Mouse (Mus musculus) lung, embryonic 15.5 days (tissue): ENCODE data around the gene Chst14. TPM values are rescaled to one million over a fixed set of nuclear protein-coding genes. Genes with fewer than 3 reads are reported as not detected.

Source experiments
- ATAC-seq: fragments of 200-750 bp; cut with Nextera tagmentation; 2 replicates; pipeline ENCODE4 v1.8.0; 2017; ENCODE audit warnings: moderate number of reproducible peaks, borderline replicate concordance; ENCODE audit not compliant: low FRiP score, low TSS enrichment; ENCODE audit errors: extremely low read depth
- H3K27ac ChIP-seq: fragments of 300-500 bp; sonication (generic); 2 replicates; pipeline ENCODE4 v1.5.1; 2015; ENCODE audit warnings: moderate library complexity, mild to moderate bottlenecking, inconsistent platforms
- H3K27me3 ChIP-seq: fragments of 300-500 bp; sonication (generic); 2 replicates; pipeline ENCODE4 v1.6.1; 2015; ENCODE audit warnings: inconsistent platforms
- H3K36me3 ChIP-seq: fragments of 300-500 bp; sonication (generic); 2 replicates; pipeline ENCODE4 v1.6.1; 2015; ENCODE audit warnings: inconsistent platforms
- H3K4me1 ChIP-seq: fragments of 300-500 bp; sonication (generic); 2 replicates; pipeline ENCODE4 v1.6.1; 2015; ENCODE audit warnings: inconsistent platforms
- H3K4me2 ChIP-seq: fragments of 300-500 bp; sonication (generic); 2 replicates; pipeline ENCODE4 v1.6.1; 2015; ENCODE audit warnings: inconsistent platforms, mild to moderate bottlenecking, moderate library complexity
- H3K4me3 ChIP-seq: fragments of 300-500 bp; sonication (generic); 2 replicates; pipeline ENCODE4 v1.5.1; 2015; ENCODE audit warnings: mild to moderate bottlenecking, inconsistent platforms
- H3K9ac ChIP-seq: fragments of 300-500 bp; sonication (generic); 2 replicates; pipeline ENCODE4 v1.6.1; 2015; ENCODE audit warnings: inconsistent platforms
- H3K9me3 ChIP-seq: fragments of 300-500 bp; sonication (generic); 2 replicates; pipeline ENCODE4 v1.6.1; 2016; ENCODE audit warnings: inconsistent platforms
- WGBS: fragments of 180-500 bp; shearing (Covaris S2); methylation state at CpG from one replicate; pipeline ENCODE4 v1.1.7; 2015; 5-methylcytosine and 5-hydroxymethylcytosine counted together
- polyA plus RNA-seq: library from polyadenylated mRNA; unstranded; fragments of >200 nt; fragmentation: Nextera tagmentation; extraction: Ambion mirVana; gene quantifications from 2 replicates; pipeline ENCODE4 v1.2.1, GENCODE M21; 2015

The Chst14 gene
- polyA plus RNA-seq, 1 experiment from 2014 or later: 35.2 TPM

- 55% methylated on average over 1 of the region's 1 CpGs for WGBS
- Histone ChIP-seq H3K27me3 (0 out of 2 replicates have a peak, but pooled peaks cover 3% of the 10 kb centered on the region), H3K36me3 (no peaks in the 10 kb centered on the region), H3K27ac (no peak overlapping the region), H3K4me2 (no peak overlapping the region), H3K9ac (no peak overlapping the region), H3K9me3 (no peaks in the 10 kb centered on the region), H3K4me3 (no peak overlapping the region), H3K4me1 (peaks cover 8% of the 10 kb centered on the region)
- no peak for ATAC-seq
These were observed 17.1 kb upstream of the Chst14 start for GRCm38 (mm10) chr2:118909151-118909550.

GRCm38 (mm10) chr2:118910605-118911278, 15.6 kb upstream of the Chst14 start:
- Histone ChIP-seq H3K9ac (no peak overlapping the region), H3K36me3 (no peaks in the 10 kb centered on the region), H3K27ac (no peak overlapping the region), H3K4me3 (no peak overlapping the region), H3K4me1 (peaks cover 8% of the 10 kb centered on the region), H3K4me2 (no peak overlapping the region), H3K27me3 (no peaks in the 10 kb centered on the region), H3K9me3 (no peaks in the 10 kb centered on the region)
- WGBS: 66% methylated on average over 7 of the region's 7 CpGs
- ATAC-seq: no peak

GRCm38 (mm10) chr2:118912706-118913105, 13.6 kb upstream of the Chst14 start:
- Histone ChIP-seq H3K9me3 (no peaks in the 10 kb centered on the region), H3K4me1 (peaks cover 10% of the 10 kb centered on the region)
- no peak for ATAC-seq

GRCm38 (mm10) chr2:118913551-118914276, 12.6 kb upstream of the Chst14 start:
- Histone ChIP-seq H3K36me3 (no peaks in the 10 kb centered on the region), H3K4me2 (no peak overlapping the region), H3K9ac (no peak overlapping the region), H3K9me3 (no peaks in the 10 kb centered on the region), H3K4me3 (no peak overlapping the region), H3K27ac (no peak overlapping the region), H3K27me3 (no peaks in the 10 kb centered on the region), H3K4me1 (peaks cover 16% of the 10 kb centered on the region)
- ATAC-seq: no peak
- 45% methylated on average over 11 of the region's 11 CpGs for WGBS

More at GRCm38 (mm10) chr2:118912706-118913105, 13.6 kb upstream of the Chst14 start:
- no peak overlapping the region for H3K27ac ChIP-seq
- H3K9ac ChIP-seq: no peak overlapping the region
- H3K4me3 ChIP-seq: no peak overlapping the region
- no peaks in the 10 kb centered on the region for H3K27me3 ChIP-seq
- 58% methylated on average over 8 of the region's 8 CpGs for WGBS
- no peaks in the 10 kb centered on the region for H3K36me3 ChIP-seq
- H3K4me2 ChIP-seq: no peak overlapping the region

GRCm38 (mm10) chr2:118914685-118915084, 11.6 kb upstream of the Chst14 start:
- H3K27me3 ChIP-seq: no peaks in the 10 kb centered on the region
- no peak overlapping the region for H3K9ac ChIP-seq
- 57% methylated on average over 8 of the region's 8 CpGs for WGBS
- H3K4me2 ChIP-seq: no peak overlapping the region
- H3K9me3 ChIP-seq: no peaks in the 10 kb centered on the region
- H3K4me1 ChIP-seq: peaks cover 16% of the 10 kb centered on the region
- no peaks in the 10 kb centered on the region for H3K36me3 ChIP-seq
- no peak for ATAC-seq
- H3K4me3 ChIP-seq: no peak overlapping the region
- no peak overlapping the region for H3K27ac ChIP-seq

- ATAC-seq: no peak
- Histone ChIP-seq H3K4me3 (no peak overlapping the region), H3K27me3 (no peaks in the 10 kb centered on the region), H3K36me3 (peaks cover 7% of the 10 kb centered on the region), H3K9ac (no peak overlapping the region), H3K4me2 (no peak overlapping the region), H3K9me3 (no peaks in the 10 kb centered on the region), H3K4me1 (peaks cover 16% of the 10 kb centered on the region), H3K27ac (no peak overlapping the region)
- WGBS: 89% methylated on average over 17 of the region's 17 CpGs
These were observed 9.9 kb upstream of the Chst14 start for GRCm38 (mm10) chr2:118916436-118916835.

GRCm38 (mm10) chr2:118918543-118918942, 7.8 kb upstream of the Chst14 start:
- no peak for ATAC-seq
- H3K9ac ChIP-seq: no peak overlapping the region
- no peaks in the 10 kb centered on the region for H3K9me3 ChIP-seq
- H3K4me1 ChIP-seq: peaks cover 14% of the 10 kb centered on the region
- H3K27ac ChIP-seq: no peak overlapping the region
- no peaks in the 10 kb centered on the region for H3K27me3 ChIP-seq
- H3K36me3 ChIP-seq: peaks cover 19% of the 10 kb centered on the region
- no peak overlapping the region for H3K4me3 ChIP-seq
- WGBS: 45% methylated on average over 1 of the region's 1 CpGs
- no peak overlapping the region for H3K4me2 ChIP-seq

- Histone ChIP-seq H3K36me3 (peaks cover 22% of the 10 kb centered on the region), H3K9me3 (no peaks in the 10 kb centered on the region), H3K9ac (no peak overlapping the region), H3K27ac (no peak overlapping the region), H3K4me1 (peaks cover 10% of the 10 kb centered on the region; the same call in 1 of the 2 replicates), H3K4me3 (no peak overlapping the region), H3K27me3 (no peaks in the 10 kb centered on the region), H3K4me2 (no peak overlapping the region)
- ATAC-seq: no peak
- WGBS: 74% methylated on average over 3 of the region's 3 CpGs
These were observed 5.9 kb upstream of the Chst14 start for GRCm38 (mm10) chr2:118920428-118920827.

GRCm38 (mm10) chr2:118925952-118926351, 344 bp upstream of the Chst14 start:
- H3K36me3 ChIP-seq: peaks cover 17% of the 10 kb centered on the region
- H3K9me3 ChIP-seq: no peaks in the 10 kb centered on the region
- peak overlapping the region; percentile 78 for H3K27ac ChIP-seq
- H3K4me2 ChIP-seq: peak overlapping the region; percentile 91
- peak overlapping the region; percentile 84 for H3K9ac ChIP-seq
- H3K4me3 ChIP-seq: peak overlapping the region; percentile 90
- under 1% methylated on average over 6 of the region's 6 CpGs for WGBS
- H3K4me1 ChIP-seq: peaks cover 31% of the 10 kb centered on the region
- ATAC-seq: peak; percentile 41
- H3K27me3 ChIP-seq: no peaks in the 10 kb centered on the region

GRCm38 (mm10) chr2:118926998-118927739, 873 bp downstream of the Chst14 start:
- peak overlapping the region; percentile 91 for H3K4me2 ChIP-seq
- H3K4me1 ChIP-seq: peaks cover 31% of the 10 kb centered on the region
- no peaks in the 10 kb centered on the region for H3K27me3 ChIP-seq
- peak overlapping the region; percentile 90 for H3K4me3 ChIP-seq
- peaks cover 9% of the 10 kb centered on the region for H3K36me3 ChIP-seq
- WGBS: 25% methylated on average over 31 of the region's 31 CpGs
- peak overlapping the region; percentile 84 for H3K9ac ChIP-seq
- ATAC-seq: no peak
- no peaks in the 10 kb centered on the region for H3K9me3 ChIP-seq
- peak overlapping the region; percentile 78 for H3K27ac ChIP-seq

- Histone ChIP-seq H3K4me3 (no peak overlapping the region), H3K27ac (no peak overlapping the region), H3K9me3 (no peaks in the 10 kb centered on the region), H3K9ac (no peak overlapping the region), H3K4me2 (no peak overlapping the region), H3K27me3 (no peaks in the 10 kb centered on the region), H3K36me3 (no peaks in the 10 kb centered on the region), H3K4me1 (no peaks in the 10 kb centered on the region)
- ATAC-seq: no peak
- 62% methylated on average over 7 of the region's 7 CpGs for WGBS
These were observed 15.0 kb downstream of the Chst14 start for GRCm38 (mm10) chr2:118941341-118941740.

- H3K4me1 ChIP-seq: no peaks in the 10 kb centered on the region
- H3K9me3 ChIP-seq: no peaks in the 10 kb centered on the region
- H3K27me3 ChIP-seq: no peaks in the 10 kb centered on the region
- H3K4me2 ChIP-seq: no peak overlapping the region
- ATAC-seq: no peak
- no peak overlapping the region for H3K27ac ChIP-seq
- H3K36me3 ChIP-seq: no peaks in the 10 kb centered on the region
- 80% methylated on average over 6 of the region's 6 CpGs for WGBS
- H3K9ac ChIP-seq: no peak overlapping the region
- H3K4me3 ChIP-seq: no peak overlapping the region
These were observed 16.9 kb downstream of the Chst14 start for GRCm38 (mm10) chr2:118943232-118943631.
